Mouse (Mus musculus) kidney, embryonic 16.5 days (tissue): ENCODE results near the gene Tmem214. TPM values are rescaled to one million over a fixed set of nuclear protein-coding genes. Genes with fewer than 3 reads are reported as not detected.

Experiments used
- ATAC-seq: fragments of 200-750 bp; cut with Nextera tagmentation; 2 replicates; pipeline ENCODE4 v1.8.0; 2017; ENCODE audit warnings: moderate TSS enrichment; ENCODE audit not compliant: low FRiP score, low TSS enrichment
- H3K27ac ChIP-seq: fragments of 300-500 bp; sonication (generic); 2 replicates; pipeline ENCODE4 v1.5.1; 2014; ENCODE audit warnings: low read length
- H3K27me3 ChIP-seq: fragments of 300-500 bp; sonication (generic); 2 replicates; pipeline ENCODE4 v1.6.1; 2014; ENCODE audit warnings: low read length, control low read depth, mixed read lengths; ENCODE audit not compliant: insufficient read depth
- H3K36me3 ChIP-seq: fragments of 300-500 bp; sonication (generic); 2 replicates; pipeline ENCODE4 v1.6.1; 2014; ENCODE audit warnings: low read length, control low read depth, mixed read lengths; ENCODE audit not compliant: insufficient read depth
- H3K4me1 ChIP-seq: fragments of 300-500 bp; sonication (generic); 2 replicates; pipeline ENCODE4 v1.6.1; 2014; ENCODE audit warnings: low read length, control low read depth, mixed read lengths; ENCODE audit not compliant: insufficient read depth
- H3K4me2 ChIP-seq: fragments of 300-500 bp; sonication (generic); replicated peaks from 2 replicates; pipeline ENCODE4 v1.6.1; 2014; ENCODE audit warnings: low read depth, low read length
- H3K4me3 ChIP-seq: fragments of 300-500 bp; sonication (generic); 2 replicates; pipeline ENCODE4 v1.5.1; 2014; ENCODE audit warnings: mild to moderate bottlenecking, low read length
- H3K9ac ChIP-seq: fragments of 300-500 bp; sonication (generic); replicated peaks from 2 replicates; pipeline ENCODE4 v1.6.1; 2014; ENCODE audit warnings: low read length
- H3K9me3 ChIP-seq: fragments of 300-500 bp; sonication (generic); 2 replicates; pipeline ENCODE4 v1.6.1; 2016; ENCODE audit warnings: low read length, control low read depth
- WGBS: fragments of 180-500 bp; shearing (Covaris S2); extraction: QIAGEN DNeasy Blood & Tissue Kit; methylation state at CpG from one replicate; pipeline ENCODE4 v1.1.7; 2014; 5-methylcytosine and 5-hydroxymethylcytosine counted together
- polyA plus RNA-seq: library from polyadenylated mRNA; unstranded; fragments of >200 nt; fragmentation: Nextera tagmentation; extraction: Ambion mirVana; gene quantifications from 2 replicates; pipeline ENCODE4 v1.2.1, GENCODE M21; 2015

Gene Tmem214
- polyA plus RNA-seq, 1 experiment from 2014 or later, result 98.3 TPM

GRCm38 (mm10) chr5:30912156-30912555, 44.3 kb downstream of the Tmem214 start:
- Histone ChIP-seq H3K9ac (peak overlapping the region; percentile 29; the same call in 1 of the 2 replicates), H3K27me3 (no peaks in the 10 kb centered on the region), H3K27ac (peak overlapping the region; percentile 90), H3K4me3 (no peak overlapping the region), H3K4me2 (no peak overlapping the region), H3K4me1 (peaks cover 67% of the 10 kb centered on the region), H3K9me3 (no peaks in the 10 kb centered on the region), H3K36me3 (peaks cover 3% of the 10 kb centered on the region; the same call in 1 of the 2 replicates)
- 64% methylated on average over 5 of the region's 5 CpGs for WGBS
- no peak for ATAC-seq

- Histone ChIP-seq H3K36me3 (peaks cover 14% of the 10 kb centered on the region), H3K9ac (peak within 1 kb of the TSS; percentile 64), H3K9me3 (no peaks in the 10 kb centered on the region), H3K27me3 (no peaks in the 10 kb centered on the region), H3K27ac (peak within 1 kb of the TSS; percentile 90), H3K4me1 (peaks cover 66% of the 10 kb centered on the region), H3K4me3 (peak within 1 kb of the TSS; percentile 52), H3K4me2 (peak within 1 kb of the TSS; percentile 72)
- WGBS, result 14% methylated on average over 13 of the region's 13 CpGs
- ATAC-seq, result peak; percentile 79
Observed at GRCm38 (mm10) chr5:30913060-30913841, 45.4 kb downstream of the Tmem214 start, which contains the start of gene Emilin1. Gene Emilin1 (plus strand): TSS chr5:30913402.

- peak overlapping the region; percentile 64 for H3K9ac ChIP-seq
- no peak for ATAC-seq
- no peaks in the 10 kb centered on the region for H3K27me3 ChIP-seq
- peaks cover 23% of the 10 kb centered on the region for H3K36me3 ChIP-seq
- peaks cover 58% of the 10 kb centered on the region for H3K4me1 ChIP-seq
- H3K9me3 ChIP-seq, result no peaks in the 10 kb centered on the region
- H3K27ac ChIP-seq, result peak overlapping the region; percentile 90
- 39% methylated on average over 7 of the region's 7 CpGs for WGBS
- peak overlapping the region; percentile 52 for H3K4me3 ChIP-seq
- H3K4me2 ChIP-seq, result peak overlapping the region; percentile 72
Observed at GRCm38 (mm10) chr5:30914101-30914635, 46.4 kb downstream of the Tmem214 start.

GRCm38 (mm10) chr5:30914849-30915248, 47.0 kb downstream of the Tmem214 start:
- 42% methylated on average over 6 of the region's 6 CpGs for WGBS
- ATAC-seq, result no peak
- peaks cover 28% of the 10 kb centered on the region for H3K36me3 ChIP-seq
- H3K4me1 ChIP-seq, result peaks cover 51% of the 10 kb centered on the region
- no peaks in the 10 kb centered on the region for H3K9me3 ChIP-seq
- H3K4me3 ChIP-seq, result peak overlapping the region; percentile 52
- H3K27ac ChIP-seq, result peak overlapping the region; percentile 90
- H3K27me3 ChIP-seq, result no peaks in the 10 kb centered on the region
- H3K9ac ChIP-seq, result peak overlapping the region; percentile 64
- peak overlapping the region; percentile 72 for H3K4me2 ChIP-seq

DNA sequence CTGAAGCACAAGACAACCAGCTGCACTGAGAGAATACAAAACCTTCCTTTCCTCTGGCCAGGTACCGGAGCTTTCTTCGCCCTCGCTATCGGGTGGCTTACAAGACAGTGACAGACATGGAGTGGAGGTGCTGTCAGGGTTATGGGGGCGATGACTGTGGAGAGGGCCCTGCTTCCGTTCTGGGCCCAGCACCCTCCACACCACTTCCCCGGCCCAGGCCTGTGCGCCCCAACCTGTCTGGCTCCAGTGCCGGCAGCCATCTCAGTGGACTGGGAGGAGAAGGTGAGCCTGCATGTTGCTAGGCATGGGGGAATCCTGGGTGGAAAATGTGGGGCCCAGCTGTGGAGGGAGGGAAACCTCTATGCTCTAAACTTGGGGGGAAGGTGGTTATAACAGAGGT, 47.6 kb downstream of the Tmem214 start:
- Histone ChIP-seq H3K4me1 (peaks cover 50% of the 10 kb centered on the region), H3K27ac (peak overlapping the region; percentile 90), H3K27me3 (no peaks in the 10 kb centered on the region), H3K4me3 (peak overlapping the region; percentile 52), H3K4me2 (peak overlapping the region; percentile 72), H3K9ac (peak overlapping the region; percentile 64), H3K9me3 (no peaks in the 10 kb centered on the region), H3K36me3 (peaks cover 29% of the 10 kb centered on the region)
- ATAC-seq, result peak; percentile 0
- WGBS, result 42% methylated on average over 9 of the region's 9 CpGs

- ATAC-seq, result peak; percentile 75
- Histone ChIP-seq H3K9me3 (no peaks in the 10 kb centered on the region), H3K36me3 (peaks cover 33% of the 10 kb centered on the region), H3K4me3 (peak overlapping the region; percentile 52), H3K4me1 (peaks cover 48% of the 10 kb centered on the region), H3K9ac (peak overlapping the region; percentile 35), H3K4me2 (peak overlapping the region; percentile 72), H3K27me3 (no peaks in the 10 kb centered on the region), H3K27ac (peak overlapping the region; percentile 90)
- 6% methylated on average over 7 of the region's 7 CpGs for WGBS
Observed at GRCm38 (mm10) chr5:30915974-30916433, 48.2 kb downstream of the Tmem214 start.

- H3K4me3 ChIP-seq, result no peak overlapping the region
- no peak for ATAC-seq
- WGBS, result 90% methylated on average over 9 of the region's 9 CpGs
- H3K9me3 ChIP-seq, result no peaks in the 10 kb centered on the region
- peaks cover 44% of the 10 kb centered on the region for H3K4me1 ChIP-seq
- H3K27ac ChIP-seq, result peak overlapping the region; percentile 72; the same call in 1 of the 2 replicates
- no peak overlapping the region for H3K4me2 ChIP-seq
- H3K9ac ChIP-seq, result no peak overlapping the region
- H3K27me3 ChIP-seq, result no peaks in the 10 kb centered on the region
- peaks cover 34% of the 10 kb centered on the region for H3K36me3 ChIP-seq
Observed at GRCm38 (mm10) chr5:30916841-30917240, 49.0 kb downstream of the Tmem214 start.

DNA sequence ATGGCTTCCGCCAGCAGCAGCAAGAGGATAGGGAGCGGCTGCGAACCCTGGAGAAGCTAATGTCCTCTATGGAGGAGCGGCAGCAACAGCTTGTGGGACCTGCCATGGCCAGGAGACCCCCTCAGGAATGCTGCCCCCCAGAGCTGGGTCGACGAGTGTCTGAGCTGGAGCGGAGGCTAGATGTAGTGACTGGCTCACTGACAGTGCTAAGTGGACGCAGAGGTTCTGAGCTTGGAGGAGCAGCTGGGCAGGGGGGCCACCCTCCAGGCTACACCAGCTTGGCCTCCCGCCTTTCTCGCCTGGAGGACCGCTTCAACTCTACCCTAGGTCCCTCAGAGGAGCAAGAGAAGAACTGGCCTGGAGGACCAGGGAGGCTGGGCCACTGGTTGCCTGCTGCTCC, 49.5 kb downstream of the Tmem214 start:
- Histone ChIP-seq H3K9me3 (no peaks in the 10 kb centered on the region), H3K4me1 (peaks cover 45% of the 10 kb centered on the region), H3K36me3 (peaks cover 34% of the 10 kb centered on the region), H3K4me2 (no peak overlapping the region), H3K4me3 (no peak overlapping the region), H3K9ac (no peak overlapping the region), H3K27me3 (no peaks in the 10 kb centered on the region), H3K27ac (no peak overlapping the region)
- WGBS, result 87% methylated on average over 11 of the region's 11 CpGs
- no peak for ATAC-seq

DNA sequence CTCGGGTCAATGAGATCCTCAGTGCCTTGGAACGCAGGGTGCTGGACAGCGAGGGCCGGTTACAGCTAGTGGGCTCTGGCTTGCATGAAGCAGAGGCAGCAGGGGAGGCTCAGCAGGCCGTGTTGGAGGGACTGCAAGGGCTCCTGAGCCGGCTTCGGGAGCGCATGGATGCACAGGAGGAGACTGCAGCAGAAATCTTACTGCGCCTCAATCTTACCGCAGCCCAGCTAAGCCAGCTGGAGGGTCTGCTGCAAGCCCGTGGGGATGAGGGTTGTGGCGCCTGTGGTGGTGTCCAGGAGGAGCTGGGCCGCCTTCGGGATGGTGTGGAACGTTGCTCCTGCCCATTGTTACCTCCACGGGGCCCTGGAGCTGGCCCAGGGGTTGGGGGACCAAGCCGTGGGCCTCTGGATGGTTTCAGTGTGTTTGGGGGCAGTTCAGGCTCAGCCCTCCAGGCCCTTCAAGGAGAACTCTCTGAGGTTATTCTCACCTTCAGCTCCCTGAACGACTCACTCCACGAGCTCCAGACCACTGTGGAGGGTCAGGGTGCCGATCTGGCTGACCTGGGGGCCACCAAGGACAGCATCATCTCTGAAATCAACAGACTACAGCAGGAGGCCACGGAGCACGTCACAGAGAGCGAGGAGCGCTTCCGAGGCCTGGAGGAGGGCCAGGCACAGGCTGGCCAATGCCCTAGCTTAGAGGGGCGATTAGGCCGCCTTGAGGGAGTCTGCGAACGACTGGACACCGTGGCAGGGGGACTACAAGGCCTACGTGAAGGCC, 50.3 kb downstream of the Tmem214 start:
- H3K4me3 ChIP-seq, result no peak overlapping the region
- H3K27me3 ChIP-seq, result no peaks in the 10 kb centered on the region
- 82% methylated on average over 31 of the region's 31 CpGs for WGBS
- peaks cover 34% of the 10 kb centered on the region for H3K36me3 ChIP-seq
- H3K27ac ChIP-seq, result no peak overlapping the region
- H3K4me1 ChIP-seq, result peaks cover 45% of the 10 kb centered on the region
- no peak overlapping the region for H3K4me2 ChIP-seq
- ATAC-seq, result no peak
- H3K9ac ChIP-seq, result no peak overlapping the region; the same call in 1 of the 2 replicates
- no peaks in the 10 kb centered on the region for H3K9me3 ChIP-seq
